Mouse (Mus musculus): Measurements from ENCODE around the gene Tbl3.

The Tbl3 gene

DNA sequence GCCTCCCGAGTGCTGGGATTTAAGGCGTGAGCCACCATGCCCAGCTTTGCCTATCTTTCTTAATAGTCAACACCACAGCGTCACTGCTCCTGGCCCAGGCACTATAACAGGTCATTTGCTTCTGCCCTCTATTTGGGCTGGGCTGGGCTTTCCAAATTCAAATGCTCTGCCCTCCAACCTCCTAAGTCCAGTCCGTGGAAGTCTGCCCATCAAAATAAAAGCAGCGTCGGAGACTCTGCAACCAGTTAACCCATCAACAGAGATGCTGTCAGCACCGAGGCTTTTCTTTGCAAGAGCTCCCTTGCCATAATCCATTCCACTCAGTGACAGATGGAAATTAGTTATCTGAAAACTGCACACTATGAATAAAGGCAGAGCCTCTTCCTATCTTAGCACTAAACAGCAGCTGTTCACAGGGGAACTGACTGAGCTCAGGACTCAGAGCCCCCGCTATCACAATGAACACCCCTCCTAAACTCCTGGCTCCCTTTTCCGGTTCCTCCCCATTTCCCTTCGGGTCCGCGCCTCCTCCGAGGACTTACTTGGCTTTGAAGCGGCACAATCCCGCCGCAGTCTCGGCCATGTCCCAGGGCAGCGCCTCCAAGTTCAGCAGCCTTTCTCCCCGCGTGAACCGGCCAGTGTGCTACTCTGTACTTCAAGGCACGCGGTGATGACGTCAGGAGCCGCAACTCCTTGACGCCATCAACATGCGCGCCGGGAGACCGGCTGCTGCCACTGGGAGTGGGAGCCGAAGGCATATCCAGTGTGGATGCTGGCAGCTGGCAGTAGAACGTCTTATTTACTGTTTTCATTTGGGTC lies at the start of gene Tbl3:
TSS of gene Tbl3 (minus strand) at position 679 of the 819 bp plus-strand sequence.
- peak; percentile 96 for DNase-seq

DNA sequence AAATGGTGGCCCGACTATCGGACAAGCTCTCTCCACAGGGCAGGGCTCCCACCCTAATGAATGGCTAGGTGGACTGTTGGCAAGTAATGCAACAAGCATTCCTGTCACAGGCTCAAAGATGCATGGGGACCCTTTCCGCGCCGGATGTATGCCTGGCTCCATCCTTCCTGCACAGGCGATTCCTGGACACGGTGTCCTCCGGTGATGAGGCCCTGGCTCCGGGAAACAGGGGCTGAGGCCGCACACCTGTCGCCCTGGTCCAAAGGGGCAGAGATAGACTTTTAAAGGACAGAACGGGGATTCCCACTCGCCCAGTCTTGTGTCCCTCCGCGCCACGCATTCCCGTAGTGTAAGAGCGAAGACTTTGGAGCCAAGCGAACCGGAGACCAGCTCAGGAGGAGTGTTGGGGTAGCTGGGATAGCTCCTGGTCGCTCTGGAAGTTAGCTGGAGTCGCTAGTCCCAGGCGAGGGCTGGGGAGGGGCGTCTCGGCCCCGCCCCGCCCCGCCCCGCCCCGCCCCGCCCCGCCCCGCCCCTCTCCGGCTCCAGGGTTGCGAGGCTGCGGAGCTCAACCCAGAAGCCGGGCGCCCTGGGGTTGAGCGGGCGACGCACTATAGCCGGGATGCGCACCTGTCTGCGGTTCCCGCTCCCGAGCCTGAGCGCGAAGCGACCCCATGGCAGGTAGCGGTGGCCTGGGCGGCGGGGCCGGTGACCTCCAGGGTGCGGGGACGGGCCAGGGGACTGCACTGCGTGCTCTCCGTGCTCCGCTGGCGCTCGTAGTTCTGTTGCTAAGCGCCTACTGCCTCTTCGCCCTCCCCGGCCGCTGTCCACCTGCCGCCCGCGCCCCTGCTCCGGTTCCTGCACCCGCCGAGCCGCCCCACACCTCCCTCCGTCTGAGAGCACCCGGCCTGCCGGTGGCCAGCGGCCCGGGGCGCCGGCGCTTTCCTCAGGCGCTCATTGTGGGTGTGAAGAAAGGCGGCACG lies 45.2 kb upstream of the Tbl3 start, which contains the start of gene Hs3st6:
TSS of gene Hs3st6 (plus strand) at position 574 of the 980 bp plus-strand sequence.
- DNase-seq = peak; percentile 62

DNA sequence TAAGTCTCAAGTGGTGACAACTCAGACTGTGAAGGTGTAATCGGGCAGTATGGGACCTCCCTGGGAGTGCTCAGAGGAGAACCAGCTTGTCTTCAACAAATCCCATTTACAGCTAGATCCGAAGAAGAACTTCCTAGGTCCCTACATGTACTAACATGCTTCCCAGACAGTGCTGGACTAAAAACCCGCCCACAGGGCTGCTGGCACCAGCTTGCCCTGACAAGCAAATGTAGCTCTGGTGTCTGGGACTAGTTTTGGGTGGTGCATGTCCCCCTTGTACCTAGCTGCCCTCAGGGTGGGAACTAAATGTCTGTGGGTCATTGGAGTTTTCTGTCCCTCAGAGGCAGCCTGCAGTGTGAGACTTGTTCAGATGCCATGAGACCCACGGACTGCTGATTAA lies 44.1 kb upstream of the Tbl3 start:
- no peak for DNase-seq

DNA sequence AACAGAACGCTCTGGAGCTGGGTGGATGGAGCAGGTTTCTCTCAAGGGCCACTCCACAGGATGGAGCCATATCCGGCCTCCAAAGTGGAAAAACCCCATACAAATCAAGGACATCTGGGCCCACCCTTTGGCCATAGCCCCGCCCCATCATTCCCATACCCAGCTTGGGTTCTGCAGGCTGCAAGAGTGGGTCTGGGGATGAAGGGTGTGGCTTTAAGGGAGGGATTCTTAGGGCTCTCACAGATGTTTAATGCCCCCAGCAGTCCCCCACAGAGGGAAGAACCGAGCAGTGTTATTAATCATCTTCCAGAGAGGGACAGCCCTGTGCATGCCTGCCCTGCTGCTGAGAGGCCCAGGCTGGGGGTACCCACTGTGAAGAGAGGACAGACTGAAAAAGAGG lies 39.5 kb upstream of the Tbl3 start:
- no peak for DNase-seq

DNA sequence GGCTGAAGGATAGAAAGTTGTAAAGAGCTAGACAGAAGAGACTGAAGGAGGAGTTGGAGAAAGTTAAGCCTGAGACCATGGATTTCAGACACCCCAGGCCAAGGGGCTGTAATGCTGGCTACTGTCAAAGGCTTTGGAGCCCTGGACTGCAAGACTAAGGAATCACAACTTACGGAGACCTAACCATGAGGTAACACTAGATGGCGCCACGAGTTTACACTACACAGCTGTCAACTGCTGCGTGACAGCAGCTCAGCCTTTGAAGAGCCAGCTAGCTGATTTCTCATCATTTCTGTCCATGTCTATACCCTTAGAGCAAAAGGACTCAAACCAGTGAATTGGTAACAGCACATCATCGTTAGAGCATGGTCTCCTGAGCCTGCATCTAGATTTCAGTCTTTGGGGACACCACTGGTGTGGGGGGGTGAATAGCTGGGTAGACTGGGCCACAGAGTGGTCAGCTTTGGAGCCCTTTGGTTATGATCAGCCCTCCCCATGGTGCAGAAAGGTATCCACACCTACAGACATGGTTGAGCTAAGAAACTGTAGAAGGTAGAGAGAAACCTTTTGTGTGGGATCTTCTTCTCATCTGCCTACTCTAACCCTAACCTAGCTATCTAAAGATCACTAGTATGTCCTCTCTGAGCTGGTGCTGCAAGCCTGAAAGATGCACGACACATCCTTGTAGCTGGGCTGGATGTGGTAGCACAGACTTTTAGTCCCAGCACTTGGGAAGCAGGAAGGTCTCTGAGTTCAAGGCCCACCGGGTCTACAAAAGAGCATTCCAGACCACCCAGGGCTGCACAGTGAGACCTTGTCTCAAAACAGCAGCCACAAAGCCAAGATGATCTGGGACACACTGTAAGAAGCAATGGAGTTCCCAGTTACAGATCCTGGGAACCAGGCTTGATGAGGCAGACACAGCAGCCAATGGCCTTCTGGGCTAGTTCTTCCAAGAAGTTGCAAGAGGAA lies 38.4 kb upstream of the Tbl3 start:
- peak; percentile 92 for DNase-seq

DNA sequence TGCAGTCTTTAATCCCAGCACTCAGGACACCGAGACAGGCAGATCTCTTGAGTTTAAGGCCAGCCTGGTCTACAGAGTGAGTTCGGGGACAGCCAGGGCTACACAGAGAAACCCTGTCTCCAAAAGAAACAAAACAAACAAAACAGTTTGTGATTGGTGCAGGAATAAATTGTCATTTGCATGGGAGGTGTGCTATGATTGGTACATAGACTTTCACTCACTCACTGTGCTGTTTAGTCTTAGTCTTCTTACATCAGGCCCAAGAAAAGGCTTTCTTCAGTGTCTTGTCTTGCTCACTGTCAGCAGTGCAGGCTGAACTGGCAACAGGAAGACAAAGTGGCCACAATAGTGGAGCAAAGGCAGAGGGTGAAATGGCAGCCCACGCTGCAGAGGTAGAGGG lies 36.9 kb upstream of the Tbl3 start:
- no peak for DNase-seq

DNA sequence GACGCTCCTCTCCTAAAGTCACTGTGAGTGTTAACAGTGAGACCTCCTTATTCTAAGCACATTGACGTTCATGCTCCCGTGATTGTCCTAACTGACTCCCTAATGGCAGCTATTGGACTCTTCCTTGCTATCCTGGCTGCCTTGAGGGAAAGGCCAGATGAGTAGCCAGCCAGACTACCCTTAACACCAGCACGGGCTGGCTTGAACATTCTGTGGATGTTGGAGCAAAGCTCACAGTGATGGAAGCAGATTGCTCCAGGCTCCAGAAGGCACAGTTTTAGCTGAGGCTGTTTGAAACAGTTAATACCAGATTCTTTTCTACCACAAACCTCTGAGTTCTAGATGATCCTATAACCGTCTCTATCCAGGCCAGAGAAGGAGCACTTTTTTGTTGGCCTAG lies 36.4 kb upstream of the Tbl3 start:
- no peak for DNase-seq

DNA sequence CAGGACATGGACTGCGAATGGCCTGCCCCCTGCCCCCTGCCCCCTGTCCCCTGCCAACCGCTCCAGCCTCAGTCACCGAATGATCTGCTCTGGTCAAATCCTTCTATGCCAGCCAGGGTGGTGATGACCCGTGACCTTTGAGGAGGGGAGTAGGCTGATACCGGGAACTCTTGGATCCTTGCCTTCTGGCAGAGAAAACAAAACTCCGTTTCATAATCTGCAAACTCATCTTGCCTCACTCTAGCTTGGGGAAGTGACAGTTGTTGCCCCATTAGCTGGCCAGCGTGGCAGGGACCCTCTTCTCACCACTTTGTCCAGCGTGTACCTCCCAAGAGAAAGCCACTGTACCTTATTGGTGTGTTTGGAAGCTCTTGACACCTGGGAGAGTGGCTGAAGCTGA lies 34.8 kb upstream of the Tbl3 start:
- no peak for DNase-seq

DNA sequence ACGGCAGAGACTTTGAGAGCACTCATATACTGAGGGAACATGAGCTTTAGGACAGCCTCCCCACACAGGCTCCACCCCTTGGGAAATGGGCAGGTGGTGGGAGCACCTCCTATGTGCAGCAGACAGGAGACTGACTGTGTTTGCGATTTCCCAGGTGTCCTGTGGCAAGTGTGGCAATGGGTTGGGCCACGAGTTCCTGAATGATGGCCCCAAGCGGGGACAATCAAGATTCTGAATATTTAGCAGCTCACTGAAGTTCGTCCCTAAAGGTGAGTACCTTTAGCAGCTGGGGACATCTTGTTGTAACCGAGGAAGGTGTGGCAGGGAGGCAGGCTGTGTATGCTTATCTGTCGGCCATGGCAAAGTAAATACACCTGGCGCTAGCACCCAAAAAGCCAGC lies 32.5 kb upstream of the Tbl3 start:
- DNase-seq = no peak

DNA sequence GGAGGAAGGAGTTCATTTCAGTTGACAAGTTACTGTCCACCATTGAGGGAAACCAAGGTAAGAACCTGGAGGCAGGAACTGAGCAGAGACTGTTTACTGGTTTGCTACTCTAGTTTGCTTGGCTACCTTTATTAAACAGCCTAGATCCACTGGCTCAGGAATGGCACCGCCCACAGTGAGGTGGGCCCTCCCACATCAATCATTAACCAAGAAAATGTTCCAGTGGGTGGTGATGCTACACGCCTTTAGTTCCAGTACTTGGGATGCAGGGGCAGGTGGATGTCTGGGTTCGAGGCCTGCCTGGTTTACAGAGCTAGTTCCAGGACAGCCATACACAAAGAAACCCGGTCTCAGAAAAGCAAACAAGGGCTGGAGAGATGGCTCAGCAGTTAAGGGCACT lies 30.8 kb upstream of the Tbl3 start:
- DNase-seq = no peak

DNA sequence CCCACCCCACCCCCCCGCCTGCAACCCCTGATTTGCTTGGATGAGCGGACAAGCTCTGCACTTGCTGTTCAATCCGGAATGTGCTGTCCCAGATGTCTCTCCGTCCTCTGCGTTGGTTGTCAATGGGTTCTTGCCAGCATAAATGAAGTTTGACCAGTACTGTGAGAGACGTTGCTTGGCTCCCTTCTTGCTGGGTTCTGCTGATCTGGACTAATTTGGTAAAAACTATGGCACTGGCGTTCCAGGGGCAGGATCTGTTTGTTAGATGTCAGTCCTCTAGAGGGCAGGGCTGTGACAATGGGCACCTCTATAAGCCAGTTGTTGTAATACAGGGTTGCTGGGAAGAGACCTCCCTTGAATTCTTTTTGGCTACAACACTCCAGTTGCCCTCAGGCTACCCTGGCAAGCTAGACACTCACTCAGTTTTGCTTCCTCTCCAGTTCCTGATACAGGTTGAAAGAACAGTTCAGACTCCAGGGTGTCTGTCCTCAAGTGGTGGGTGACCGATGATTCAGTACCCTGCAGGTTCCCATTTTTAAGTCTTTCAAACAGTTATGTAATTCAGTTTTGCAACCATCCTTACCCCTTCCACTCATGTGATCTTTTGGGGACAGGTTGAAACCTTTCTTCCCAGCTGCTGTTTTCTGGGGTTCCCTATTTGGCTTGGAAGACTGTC lies 29.8 kb upstream of the Tbl3 start:
- DNase-seq = no peak

DNA sequence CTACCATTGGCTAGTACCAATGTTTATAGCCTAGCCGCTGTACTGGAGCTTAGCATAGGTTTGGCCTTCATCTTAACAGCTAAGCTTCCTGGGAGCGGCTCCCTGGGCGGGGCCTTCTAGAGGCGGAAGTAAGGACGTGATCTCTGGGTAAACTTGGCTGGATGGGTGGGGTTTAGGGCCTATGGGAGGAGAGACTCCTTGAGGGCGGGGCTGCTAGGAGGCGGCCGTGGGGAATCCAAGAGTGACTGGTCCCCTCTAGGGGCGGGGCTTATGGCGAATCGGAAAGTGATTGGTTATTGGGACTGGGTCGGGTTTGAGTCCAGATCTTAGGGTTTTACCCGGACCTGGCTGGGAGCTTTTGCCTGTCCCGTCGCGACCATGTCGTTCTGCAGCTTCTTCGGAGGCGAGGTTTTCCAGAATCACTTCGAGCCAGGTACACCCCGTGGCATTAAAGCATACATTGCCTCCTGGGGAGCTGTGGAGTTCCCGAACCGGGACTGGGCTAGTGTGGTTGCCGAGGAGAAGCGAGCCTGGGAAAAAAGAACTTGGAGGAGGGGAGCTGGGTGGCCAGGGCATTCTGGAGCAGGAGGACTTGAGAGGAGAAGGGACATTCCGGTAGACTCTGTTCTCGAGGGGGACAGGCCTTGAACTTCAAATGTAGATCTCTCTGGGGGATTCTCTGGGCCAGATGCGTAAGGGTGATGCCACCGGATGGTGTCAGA lies 29.0 kb upstream of the Tbl3 start, which contains the start of gene Msrb1:
TSS of gene Msrb1 (plus strand) at position 313 of the 722 bp plus-strand sequence.
- DNase-seq = peak; percentile 99

DNA sequence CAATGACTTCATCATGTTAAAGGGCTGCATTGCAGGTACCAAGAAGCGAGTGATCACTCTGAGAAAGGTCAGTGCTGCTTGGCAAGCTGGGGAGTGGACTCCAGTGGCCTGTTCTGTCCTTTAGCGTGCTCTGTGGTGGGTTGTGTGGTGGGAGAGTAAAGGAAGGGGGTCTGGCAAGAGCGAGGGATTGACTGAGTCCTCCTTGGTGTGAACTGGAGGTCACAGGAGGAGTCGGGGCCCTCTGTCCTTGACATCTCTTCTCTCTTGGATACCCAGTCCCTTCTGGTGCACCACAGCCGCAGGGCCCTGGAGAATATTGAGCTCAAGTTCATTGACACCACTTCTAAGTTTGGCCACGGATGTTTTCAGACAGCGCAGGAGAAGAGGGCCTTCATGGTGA lies 28.0 kb upstream of the Tbl3 start:
- DNase-seq = no peak

DNA sequence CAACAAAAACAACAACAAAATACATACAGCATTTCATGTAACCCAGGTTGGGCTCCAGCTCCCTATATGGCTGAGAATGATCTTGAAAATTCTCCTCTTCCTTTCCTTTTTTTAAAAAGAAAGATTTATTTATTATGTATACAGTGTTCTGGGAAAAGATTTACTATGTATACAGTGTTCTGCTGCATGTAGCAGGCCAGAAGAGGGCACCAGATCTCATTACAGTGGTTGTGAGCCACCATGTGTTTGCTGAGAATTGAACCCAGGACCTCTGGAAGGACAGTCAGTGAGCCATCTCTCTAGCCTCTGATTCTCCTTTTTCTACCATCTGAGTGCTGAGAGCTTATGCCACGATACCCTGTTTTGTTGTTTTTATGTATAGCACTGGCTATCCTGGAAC lies 27.1 kb upstream of the Tbl3 start:
- no peak for DNase-seq

DNA sequence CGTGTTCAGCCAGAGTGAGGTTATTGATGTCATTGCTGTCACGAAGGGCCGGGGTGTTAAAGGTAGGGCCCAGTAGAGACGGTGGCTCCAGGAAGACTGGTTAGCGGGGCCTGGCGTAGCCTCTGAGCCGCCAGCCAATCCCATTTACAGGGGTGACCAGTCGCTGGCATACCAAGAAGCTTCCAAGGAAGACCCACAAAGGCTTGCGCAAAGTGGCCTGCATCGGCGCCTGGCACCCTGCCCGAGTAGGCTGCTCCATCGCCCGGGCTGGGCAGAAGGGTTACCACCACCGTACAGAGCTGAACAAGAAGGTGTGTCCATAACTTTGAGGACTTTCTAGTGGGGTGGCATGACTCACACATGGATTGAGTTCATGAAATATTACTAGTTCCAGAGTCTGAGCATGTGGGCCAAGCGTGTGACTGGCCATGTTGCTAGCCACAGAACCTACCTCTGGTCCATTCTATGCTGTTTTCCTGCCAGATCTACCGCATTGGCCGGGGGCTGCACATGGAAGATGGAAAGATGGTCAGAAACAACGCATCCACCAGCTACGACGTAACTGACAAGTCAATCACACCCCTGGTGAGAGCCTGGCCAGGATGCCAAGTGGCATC lies 26.1 kb upstream of the Tbl3 start:
- no peak for DNase-seq

DNA sequence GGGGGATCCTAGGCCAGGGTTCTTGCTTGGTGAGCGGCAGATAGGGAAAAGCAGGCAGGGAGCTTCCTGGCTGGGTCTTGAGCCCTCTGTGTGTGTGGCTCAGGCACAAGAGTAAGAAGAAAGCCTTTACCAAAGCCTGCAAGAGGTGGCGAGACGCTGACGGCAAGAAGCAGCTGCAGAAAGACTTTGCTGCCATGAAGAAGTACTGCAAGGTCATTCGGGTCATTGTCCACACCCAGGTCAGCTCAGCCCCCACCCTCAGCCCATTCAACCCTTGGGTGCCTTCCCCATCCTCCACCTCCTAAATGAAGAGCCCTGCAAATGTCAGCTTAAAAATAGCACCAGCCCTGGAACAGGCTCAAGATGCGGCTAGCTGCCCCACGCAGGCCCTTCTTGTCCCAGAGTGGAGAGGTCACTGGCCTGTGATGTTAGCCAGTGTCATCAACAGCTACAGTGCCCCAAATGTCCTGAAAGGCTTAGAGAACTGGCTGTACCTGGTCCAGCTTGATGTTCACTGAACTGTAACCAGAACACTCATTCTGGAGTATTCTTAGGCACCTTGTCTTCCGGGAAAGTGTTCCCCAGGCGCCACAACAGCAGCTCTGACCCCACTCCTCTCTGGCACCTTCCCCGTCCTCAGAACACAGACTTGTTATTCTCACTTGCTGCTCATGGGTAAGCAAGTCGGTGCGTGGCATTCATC lies 24.9 kb upstream of the Tbl3 start:
- no peak for DNase-seq

DNA sequence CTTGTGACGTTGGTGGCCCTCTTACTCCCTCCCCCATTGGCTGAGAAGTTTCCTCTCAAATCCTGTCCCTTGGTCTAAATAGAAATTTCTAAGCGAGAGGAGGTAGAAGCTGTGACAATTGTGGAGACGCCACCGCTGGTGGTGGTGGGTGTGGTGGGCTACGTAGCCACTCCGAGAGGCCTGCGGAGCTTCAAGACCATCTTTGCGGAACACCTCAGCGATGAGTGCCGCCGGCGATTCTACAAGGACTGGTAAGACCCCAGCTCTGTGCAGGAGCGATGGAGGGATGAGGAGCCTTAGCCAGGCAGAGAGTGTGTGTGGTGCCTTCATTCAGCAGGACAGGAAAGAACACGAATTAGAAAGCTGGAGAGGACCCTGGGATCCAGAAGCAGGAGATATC lies 23.3 kb upstream of the Tbl3 start:
- DNase-seq = no peak

DNA sequence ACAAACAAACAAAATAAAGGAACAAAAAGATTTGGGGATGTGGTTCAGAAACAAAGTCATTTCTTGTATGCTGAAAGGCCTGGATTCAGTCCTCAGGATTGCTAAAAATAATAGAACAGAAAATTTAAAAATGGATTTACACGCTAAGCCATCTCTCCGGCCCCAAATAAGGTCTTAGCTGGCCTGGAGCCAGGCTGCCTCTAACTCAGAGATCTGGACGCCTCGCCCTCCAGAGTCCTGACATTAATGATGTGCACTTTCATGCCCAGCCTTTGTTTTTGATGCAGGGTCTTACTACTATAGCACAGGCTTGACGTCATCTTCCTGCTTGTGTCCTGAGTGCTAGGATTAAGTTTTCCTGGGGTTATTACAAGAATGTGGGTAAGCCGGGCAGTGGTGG lies 21.6 kb upstream of the Tbl3 start:
- DNase-seq = no peak

DNA sequence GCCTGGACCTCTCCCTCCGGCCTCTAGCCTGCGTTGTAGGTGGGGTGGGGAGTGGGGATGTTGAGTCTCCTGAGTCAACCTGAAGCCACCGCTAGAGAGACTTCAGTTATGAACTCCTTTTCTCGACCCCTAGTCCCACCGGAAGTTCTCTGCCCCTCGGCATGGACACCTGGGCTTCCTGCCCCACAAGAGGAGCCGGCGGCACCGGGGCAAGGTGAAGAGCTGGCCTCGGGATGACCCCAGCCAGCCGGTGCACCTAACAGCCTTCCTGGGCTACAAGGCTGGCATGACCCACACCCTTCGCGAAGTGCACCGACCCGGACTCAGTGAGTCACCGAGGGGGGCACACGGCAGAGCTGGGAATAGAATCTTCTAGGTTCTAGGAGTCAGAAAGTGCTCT lies 20.7 kb upstream of the Tbl3 start:
- no peak for DNase-seq

DNA sequence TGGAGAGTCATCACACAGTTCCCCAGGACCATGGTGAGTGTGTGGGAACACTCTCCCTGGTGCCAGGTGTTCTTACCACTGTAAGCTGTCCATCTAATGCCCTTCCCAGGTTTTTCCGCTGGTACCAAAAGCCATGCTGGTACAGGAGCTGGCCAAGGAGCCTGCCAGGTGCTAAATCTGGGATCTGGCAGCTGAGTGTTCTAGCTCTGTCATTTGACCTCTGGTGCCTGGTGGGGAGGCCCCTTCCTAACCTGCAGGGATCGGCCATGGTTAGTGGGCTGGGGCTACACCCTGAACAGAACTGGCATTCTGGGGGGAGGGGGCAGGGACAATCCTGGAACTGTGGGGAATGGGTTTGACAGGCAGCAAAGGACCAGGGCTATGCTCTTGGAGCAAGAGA lies 20.2 kb upstream of the Tbl3 start, which contains the start of gene Rpl3l:
TSS of gene Rpl3l (plus strand) at position 203 of the 400 bp plus-strand sequence.
- DNase-seq = no peak

Data from retina, postnatal 1 day (tissue).